Mouse (Mus musculus) embryonic fibroblast, embryonic 13.5 days (primary cell): ENCODE measurements at regions not wholly inside any gene's neighbourhood (a gene's known extent, or its start where the extent isn't known, plus 50 kb on each side); places are given as distances from the start of the nearest gene placed in this dataset.

Experiments
- CTCF ChIP-seq: IDR thresholded peaks from 2 replicates; pipeline ENCODE4 v1.5.1; 2011; ENCODE audit warnings: mild to moderate bottlenecking, control low read depth, low read length, moderate library complexity, borderline replicate concordance; ENCODE audit not compliant: insufficient read depth
- POLR2A ChIP-seq: IDR thresholded peaks from 2 replicates; pipeline ENCODE4 v1.6.1; 2011; ENCODE audit warnings: low read depth, mild to moderate bottlenecking, control low read depth, low read length, moderate library complexity

GRCm38 (mm10) chr1:185695394-185695793 is 240.7 kb downstream of the Slc30a10 start:
- TF ChIP-seq CTCF (no peak), POLR2A (no peak)
